In genomic region chr11:44086951-44087350, GRCm38 (mm10) we compare ENCODE assay signal across 8 mouse cellular contexts.
DNase-seq lines count a peak whose midpoint lies in the region; ATAC-seq and TF ChIP-seq lines count a peak whose summit lies in the region.
"Had no signal": no experiment of that assay in that cellular context is flagged by ENCODE, and none has a peak within 500 bp of the region (broad histone marks: within the 10 kb centered on the region; RNA-seq: fewer than 3 reads in every experiment).

No protein-coding gene starts in this region.

- ATAC-seq in G1E (ENCODE audit: extremely low read depth, insufficient number of reproducible peaks, low FRiP score, poor library complexity, severe bottlenecking) = no peak
- no peak for ATAC-seq in erythroid progenitor cell, adult 5-6 weeks (replicated peaks; ENCODE audit: low FRiP score, poor library complexity, severe bottlenecking)

- TF ChIP-seq CTCF in lung, adult 2 months (IDR thresholded peaks at IDR 0.05; ENCODE audit: insufficient read depth, low read length) = peak; percentile 47
- peak; percentile 26; the same call in 1 of the 2 replicates for TF ChIP-seq CTCF in G1E (IDR thresholded peaks at IDR 0.05; ENCODE audit: low read depth, low read length)

- H3K9me3 ChIP-seq in G1E (replicated peaks) = no peaks in the 10 kb centered on the region
- H3K9me3 ChIP-seq: heart, embryonic 10.5 days had no signal

- no peaks in the 10 kb centered on the region for H3K36me3 ChIP-seq in G1E (replicated peaks)
- H3K36me3 ChIP-seq: heart, embryonic 10.5 days had no signal

- H3K27me3 ChIP-seq in G1E (ENCODE audit: insufficient read depth, low read length) = no peaks in the 10 kb centered on the region; the same call in 1 of the 2 replicates

- no peak for TF ChIP-seq POLR2A in lung, adult 2 months (IDR thresholded peaks at IDR 0.05; ENCODE audit: borderline replicate concordance, extremely low read depth, low read depth, low read length)

- no peak overlapping the region for H3K4me3 ChIP-seq in lung, adult 2 months (replicated peaks; ENCODE audit: extremely low read depth, low read depth, low read length)
- H3K4me3 ChIP-seq in G1E (ENCODE audit: low read depth, low read length) = no peak overlapping the region
- H3K4me3 ChIP-seq: heart, embryonic 10.5 days had no signal

- no peak for DNase-seq in lung, adult 2 months
- DNase-seq in lung, adult 18-20 months = no peak
- DNase-seq in G1E (ENCODE audit: low spot score) = no peak
- peak; percentile 5 for DNase-seq in c-Kit-positive CD71-negative TER-119-negative erythroid progenitor cells, embryonic 14.5 days (ENCODE audit: low read depth)
- DNase-seq in testis, postnatal 14 days (ENCODE audit: low spot score) = peak; percentile 6
- no peak for DNase-seq in kidney, adult 11 months

- no peaks in the 10 kb centered on the region for H3K4me1 ChIP-seq in lung, adult 2 months (ENCODE audit: control insufficient read depth, insufficient read depth, low read length)
- H3K4me1 ChIP-seq in G1E (ENCODE audit: insufficient read depth, low read depth, low read length) = no peaks in the 10 kb centered on the region
- H3K4me1 ChIP-seq: heart, embryonic 10.5 days had no signal

- 63% methylated on average over 2 of the region's 2 CpGs for WGBS in lung, adult 2 months

Comparison
In these comparisons a context has a peak if more than half of its experiments do, and no peak if none do; other contexts are left out.
1. DNase-seq: peak in c-Kit-positive CD71-negative TER-119-negative erythroid progenitor cells, embryonic 14.5 days (single experiment) and testis, postnatal 14 days (single experiment); none in lung, adult 2 months (single experiment), lung, adult 18-20 months (0 of 2), G1E (single experiment) and kidney, adult 11 months (single experiment).